Mouse (Mus musculus): Measurements from ENCODE around the gene Prdm5.

Prdm5 gene

GRCm38 (mm10) chr6:65765057-65765456, 13.7 kb upstream of the Prdm5 start:
- Histone ChIP-seq H3K9me3 (ENCODE audit: low read length) (peaks cover 2% of the 10 kb centered on the region; the same call in 1 of the 2 replicates), H3K4me1 (replicated peaks; ENCODE audit: low read depth, low read length) (peaks cover 48% of the 10 kb centered on the region), H3K27me3 (ENCODE audit: insufficient read depth, low read length) (no peaks in the 10 kb centered on the region; the same call in 1 of the 2 replicates), H3K36me3 (ENCODE audit: insufficient read depth, low read length) (no peaks in the 10 kb centered on the region), H3K4me3 (replicated peaks; ENCODE audit: low read length) (peak overlapping the region; percentile 53; the same call in 1 of the 2 replicates)
- TF ChIP-seq CTCF (conservative IDR thresholded peaks at IDR 0.05; ENCODE audit: low read length) (no peak), NANOG (IDR thresholded peaks at IDR 0.05; ENCODE audit: borderline replicate concordance, low read length) (peak; percentile 66), POU5F1 (IDR thresholded peaks at IDR 0.05; ENCODE audit: borderline replicate concordance, low read length) (peak; percentile 48; the same call in 1 of the 2 replicates)

- H3K36me3 ChIP-seq (ENCODE audit: insufficient read depth, low read length), result no peaks in the 10 kb centered on the region
- no peak for TF ChIP-seq CTCF (conservative IDR thresholded peaks at IDR 0.05; ENCODE audit: low read length)
- TF ChIP-seq NANOG (IDR thresholded peaks at IDR 0.05; ENCODE audit: borderline replicate concordance, low read length), result no peak
- no peak for TF ChIP-seq POU5F1 (IDR thresholded peaks at IDR 0.05; ENCODE audit: borderline replicate concordance, low read length)
- peaks cover 5% of the 10 kb centered on the region; the same call in 1 of the 2 replicates for H3K9me3 ChIP-seq (ENCODE audit: low read length)
- H3K4me1 ChIP-seq (replicated peaks; ENCODE audit: low read depth, low read length), result peaks cover 48% of the 10 kb centered on the region
- no peaks in the 10 kb centered on the region; the same call in 1 of the 2 replicates for H3K27me3 ChIP-seq (ENCODE audit: insufficient read depth, low read length)
- peak overlapping the region; percentile 53 for H3K4me3 ChIP-seq (replicated peaks; ENCODE audit: low read length)
Measured at GRCm38 (mm10) chr6:65765752-65766397, 12.9 kb upstream of the Prdm5 start.

- Histone ChIP-seq H3K4me3 (replicated peaks; ENCODE audit: low read length) (no peak overlapping the region), H3K36me3 (ENCODE audit: insufficient read depth, low read length) (no peaks in the 10 kb centered on the region), H3K27me3 (ENCODE audit: insufficient read depth, low read length) (no peaks in the 10 kb centered on the region), H3K4me1 (replicated peaks; ENCODE audit: low read depth, low read length) (peaks cover 45% of the 10 kb centered on the region), H3K9me3 (ENCODE audit: low read length) (peaks cover 5% of the 10 kb centered on the region; the same call in 1 of the 2 replicates)
- no peak for TF ChIP-seq POU5F1 (IDR thresholded peaks at IDR 0.05; ENCODE audit: borderline replicate concordance, low read length)
- no peak for TF ChIP-seq CTCF (conservative IDR thresholded peaks at IDR 0.05; ENCODE audit: low read length)
- no peak for TF ChIP-seq NANOG (IDR thresholded peaks at IDR 0.05; ENCODE audit: borderline replicate concordance, low read length)
Measured at GRCm38 (mm10) chr6:65767911-65768310, 10.9 kb upstream of the Prdm5 start.

GRCm38 (mm10) chr6:65773566-65773965, 5.2 kb upstream of the Prdm5 start:
- TF ChIP-seq NANOG (IDR thresholded peaks at IDR 0.05; ENCODE audit: borderline replicate concordance, low read length) (no peak), POU5F1 (IDR thresholded peaks at IDR 0.05; ENCODE audit: borderline replicate concordance, low read length) (no peak), CTCF (conservative IDR thresholded peaks at IDR 0.05; ENCODE audit: low read length) (no peak)
- H3K9me3 ChIP-seq (ENCODE audit: low read length), result peaks cover 5% of the 10 kb centered on the region; the same call in 1 of the 2 replicates
- no peak overlapping the region for H3K4me3 ChIP-seq (replicated peaks; ENCODE audit: low read length)

GRCm38 (mm10) chr6:65779689-65780233, 973 bp downstream of the Prdm5 start:
- H3K9me3 ChIP-seq (ENCODE audit: low read length), result no peaks in the 10 kb centered on the region

More at GRCm38 (mm10) chr6:65773566-65773965, 5.2 kb upstream of the Prdm5 start:
- H3K4me1 ChIP-seq (replicated peaks; ENCODE audit: low read depth, low read length), result peaks cover 17% of the 10 kb centered on the region
- 0 out of 2 replicates have a peak, but pooled peaks cover 7% of the 10 kb centered on the region for H3K27me3 ChIP-seq (ENCODE audit: insufficient read depth, low read length)
- H3K36me3 ChIP-seq (ENCODE audit: insufficient read depth, low read length), result no peaks in the 10 kb centered on the region

GRCm38 (mm10) chr6:65781441-65781840, 2.7 kb downstream of the Prdm5 start:
- Histone ChIP-seq H3K4me3 (replicated peaks; ENCODE audit: low read length) (no peak overlapping the region), H3K36me3 (ENCODE audit: insufficient read depth, low read length) (peaks cover 22% of the 10 kb centered on the region), H3K4me1 (replicated peaks; ENCODE audit: low read depth, low read length) (peaks cover 35% of the 10 kb centered on the region), H3K9me3 (ENCODE audit: low read length) (no peaks in the 10 kb centered on the region), H3K27me3 (ENCODE audit: insufficient read depth, low read length) (no peaks in the 10 kb centered on the region)
- TF ChIP-seq POU5F1 (IDR thresholded peaks at IDR 0.05; ENCODE audit: borderline replicate concordance, low read length) (no peak), NANOG (IDR thresholded peaks at IDR 0.05; ENCODE audit: borderline replicate concordance, low read length) (no peak), CTCF (conservative IDR thresholded peaks at IDR 0.05; ENCODE audit: low read length) (no peak)

More at GRCm38 (mm10) chr6:65779689-65780233, 973 bp downstream of the Prdm5 start:
- H3K36me3 ChIP-seq (ENCODE audit: insufficient read depth, low read length), result peaks cover 22% of the 10 kb centered on the region
- peaks cover 35% of the 10 kb centered on the region for H3K4me1 ChIP-seq (replicated peaks; ENCODE audit: low read depth, low read length)
- 0 out of 2 replicates have a peak, but pooled peaks cover 3% of the 10 kb centered on the region for H3K27me3 ChIP-seq (ENCODE audit: insufficient read depth, low read length)
- TF ChIP-seq POU5F1 (IDR thresholded peaks at IDR 0.05; ENCODE audit: borderline replicate concordance, low read length), result no peak
- TF ChIP-seq NANOG (IDR thresholded peaks at IDR 0.05; ENCODE audit: borderline replicate concordance, low read length), result no peak
- TF ChIP-seq CTCF (conservative IDR thresholded peaks at IDR 0.05; ENCODE audit: low read length), result no peak
- peak overlapping the region; percentile 88 for H3K4me3 ChIP-seq (replicated peaks; ENCODE audit: low read length)

- no peak for TF ChIP-seq CTCF (conservative IDR thresholded peaks at IDR 0.05; ENCODE audit: low read length)
- TF ChIP-seq POU5F1 (IDR thresholded peaks at IDR 0.05; ENCODE audit: borderline replicate concordance, low read length), result no peak
- TF ChIP-seq NANOG (IDR thresholded peaks at IDR 0.05; ENCODE audit: borderline replicate concordance, low read length), result no peak
Measured at GRCm38 (mm10) chr6:65783670-65784069, 4.9 kb downstream of the Prdm5 start.

GRCm38 (mm10) chr6:65792923-65793322, 14.1 kb downstream of the Prdm5 start:
- no peak for TF ChIP-seq NANOG (IDR thresholded peaks at IDR 0.05; ENCODE audit: borderline replicate concordance, low read length)
- no peak for TF ChIP-seq CTCF (conservative IDR thresholded peaks at IDR 0.05; ENCODE audit: low read length)
- no peak for TF ChIP-seq POU5F1 (IDR thresholded peaks at IDR 0.05; ENCODE audit: borderline replicate concordance, low read length)
- Histone ChIP-seq H3K4me1 (replicated peaks; ENCODE audit: low read depth, low read length) (peaks cover 50% of the 10 kb centered on the region), H3K36me3 (ENCODE audit: insufficient read depth, low read length) (peaks cover 16% of the 10 kb centered on the region)

More at GRCm38 (mm10) chr6:65783670-65784069, 4.9 kb downstream of the Prdm5 start:
- peaks cover 26% of the 10 kb centered on the region for H3K4me1 ChIP-seq (replicated peaks; ENCODE audit: low read depth, low read length)
- H3K9me3 ChIP-seq (ENCODE audit: low read length), result no peaks in the 10 kb centered on the region
- no peak overlapping the region for H3K4me3 ChIP-seq (replicated peaks; ENCODE audit: low read length)
- no peaks in the 10 kb centered on the region for H3K27me3 ChIP-seq (ENCODE audit: insufficient read depth, low read length)
- peaks cover 22% of the 10 kb centered on the region for H3K36me3 ChIP-seq (ENCODE audit: insufficient read depth, low read length)

More at GRCm38 (mm10) chr6:65792923-65793322, 14.1 kb downstream of the Prdm5 start:
- H3K4me3 ChIP-seq (replicated peaks; ENCODE audit: low read length), result no peak overlapping the region
- peaks cover 12% of the 10 kb centered on the region for H3K9me3 ChIP-seq (ENCODE audit: low read length)
- H3K27me3 ChIP-seq (ENCODE audit: insufficient read depth, low read length), result no peaks in the 10 kb centered on the region
